Mouse (Mus musculus) left cerebral cortex, adult 2 months (tissue): ENCODE data around the gene Pcgf2. TPM values are rescaled to one million over a fixed set of nuclear protein-coding genes. Genes with fewer than 3 reads are reported as not detected.
A peak's percentile ranks its signal among the peaks of the same experiment; 100 is the strongest.
"Not testable (repeated sequence)": the region's sequence is repeated elsewhere in the genome, so short reads cannot be mapped to it uniquely, and the experiment has no call there.

ENCODE experiments used
- DNase-seq, 2 experiments: peaks; one replicate each; pipeline ENCODE4 v3.0.0; 2021 to 2022; ENCODE audit warnings: low spot score in 2 of 2, mixed read lengths in 1 of 2; ENCODE audit errors: extremely low spot score in 1 of 2
- H3K27ac ChIP-seq: fragments of 200-600 bp; 2 replicates; pipeline ENCODE4 v1.8.1; 2022
- H3K4me3 ChIP-seq: fragments of 200-600 bp; 2 replicates; pipeline ENCODE4 v1.8.1; 2022
- CTCF ChIP-seq: fragments of 200-600 bp; IDR thresholded peaks from 2 replicates; pipeline ENCODE4 v1.8.1; 2022; ENCODE audit warnings: antibody characterized with exemption, mild to moderate bottlenecking, moderate library complexity
- intact Hi-C: fragments of 180-260 bp; cut with DNase I; formaldehyde crosslinking; loops from one replicate; pipeline ENCODE4 v1.15.1; 2025
- microRNA-seq, 2 experiments: library from miRNA; unstranded; fragments of <30 nt; microRNA quantifications; one replicate each; pipeline ENCODE4 v1.2.0; 2021
- total RNA-seq, 2 experiments: library from RNA; stranded (reverse); gene quantifications; 2 replicates each; pipeline ENCODE4 v1.2.3; 2021

Pcgf2 gene
- total RNA-seq, 2 experiments from 2014 or later = 36.2 to 39.6 TPM

GRCm38 (mm10) chr11:97657184-97657945 lies 42.9 kb downstream of the Pcgf2 start:
- no peak overlapping the region for H3K27ac ChIP-seq
- no peak for DNase-seq
- no peak overlapping the region for H3K4me3 ChIP-seq
- intact Hi-C loops = no loop called here
- no peak for TF ChIP-seq CTCF

- no peak overlapping the region for H3K4me3 ChIP-seq
- no peak for TF ChIP-seq CTCF
- intact Hi-C loops = no loop called here
- DNase-seq = no peak
- no peak overlapping the region for H3K27ac ChIP-seq
Measured at GRCm38 (mm10) chr11:97656269-97656971, 43.9 kb downstream of the Pcgf2 start.

GRCm38 (mm10) chr11:97654210-97654609 lies 46.1 kb downstream of the Pcgf2 start:
- intact Hi-C loops = no loop called here

GRCm38 (mm10) chr11:97653376-97653775 lies 46.9 kb downstream of the Pcgf2 start:
- H3K27ac ChIP-seq, DNase-seq, H3K4me3 ChIP-seq, intact Hi-C loops: not testable (repeated sequence)

More at GRCm38 (mm10) chr11:97654210-97654609, 46.1 kb downstream of the Pcgf2 start:
- Histone ChIP-seq H3K4me3 (no peak overlapping the region), H3K27ac (no peak overlapping the region)
- no peak for DNase-seq
- TF ChIP-seq CTCF = no peak

GRCm38 (mm10) chr11:97650341-97650740 lies 50.0 kb downstream of the Pcgf2 start:
- no peak for TF ChIP-seq CTCF
- Histone ChIP-seq H3K27ac (no peak overlapping the region), H3K4me3 (no peak overlapping the region)
- intact Hi-C loops = no loop called here
- no peak for DNase-seq

GRCm38 (mm10) chr11:97648541-97648940 lies 51.8 kb downstream of the Pcgf2 start:
- H3K4me3 ChIP-seq, intact Hi-C loops, DNase-seq, H3K27ac ChIP-seq: not testable (repeated sequence)

- DNase-seq = peak in 1 of 2 experiments; percentile 58
- Histone ChIP-seq H3K27ac (no peak overlapping the region), H3K4me3 (no peak overlapping the region)
- peak; percentile 76 for TF ChIP-seq CTCF
- intact Hi-C loops = loop anchor here (1.0 kb wide), 1 partner anchor 45 kb away; no protein-coding TSS in a partner anchor
Measured at GRCm38 (mm10) chr11:97644834-97645233, 55.5 kb downstream of the Pcgf2 start.

GRCm38 (mm10) chr11:97643380-97644055 lies 56.8 kb downstream of the Pcgf2 start:
- no peak overlapping the region for H3K27ac ChIP-seq
- no peak for TF ChIP-seq CTCF
- no peak for DNase-seq
- intact Hi-C loops = no loop called here
- no peak overlapping the region for H3K4me3 ChIP-seq

GRCm38 (mm10) chr11:97642746-97643145 lies 57.6 kb downstream of the Pcgf2 start:
- no peak overlapping the region for H3K4me3 ChIP-seq
- H3K27ac ChIP-seq = peak overlapping the region; percentile 95
- TF ChIP-seq CTCF = peak; percentile 35
- intact Hi-C loops = no loop called here
- no peak for DNase-seq

- peak overlapping the region; percentile 95 for H3K27ac ChIP-seq
- no peak for TF ChIP-seq CTCF
- intact Hi-C loops = no loop called here
- peak; percentile 59 to 78 for DNase-seq
- H3K4me3 ChIP-seq = no peak overlapping the region
Measured at GRCm38 (mm10) chr11:97641668-97642067, 58.6 kb downstream of the Pcgf2 start.

Small RNAs within 50 kb of the gene (microRNA-seq; reads per million reads assigned to microRNA genes)
- gene Gm24158 (0 to 0.49 reads per million in 2 experiments), gene Mir6927 (0 to 0.73 reads per million in 2 experiments), gene Mir8102 (0 to 0.24 reads per million in 2 experiments)

Other genes with a start within 250 kb of the Pcgf2 start
- not detected for gene 4933428G20Rik, start 200.2 kb downstream of the Pcgf2 start, total RNA-seq
- gene Srcin1, start 124.3 kb downstream of the Pcgf2 start, total RNA-seq = 100 to 1,000 TPM; 308 to 318 TPM
- 100 to 1,000 TPM in 1 of 2 experiments, 10 to 100 TPM in 1; 99.9 to 107 TPM for gene Epop, start 70.8 kb downstream of the Pcgf2 start, total RNA-seq
- 100 to 1,000 TPM; 143 to 147 TPM for gene Mllt6, start 37.1 kb downstream of the Pcgf2 start, total RNA-seq
- 10 to 100 TPM; 47.7 to 57.6 TPM for gene Cisd3, start 14.7 kb downstream of the Pcgf2 start, total RNA-seq
- 100 to 1,000 TPM; 113 to 123 TPM for gene Psmb3, start 2.9 kb upstream of the Pcgf2 start, total RNA-seq
- 100 to 1,000 TPM; 114 to 117 TPM for gene Pip4k2b, start 44.2 kb upstream of the Pcgf2 start, total RNA-seq
- gene Cwc25, start 66.1 kb upstream of the Pcgf2 start, total RNA-seq = 10 to 100 TPM; 19.5 to 21.3 TPM
- 1 to 10 TPM in 1 of 2 experiments, not detected in 1; 1.0 TPM for gene 1700001P01Rik, start 75.4 kb upstream of the Pcgf2 start, total RNA-seq
- gene Rpl23, start 81.9 kb upstream of the Pcgf2 start, total RNA-seq = 100 to 1,000 TPM; 326 to 327 TPM
- 100 to 1,000 TPM; 174 to 191 TPM for gene Lasp1, start 98.5 kb upstream of the Pcgf2 start, total RNA-seq
- 10 to 100 TPM; 77.6 to 78.9 TPM for gene B230217C12Rik, start 140.3 kb upstream of the Pcgf2 start, total RNA-seq
- gene Fbxo47, start 183.7 kb upstream of the Pcgf2 start, total RNA-seq = 1 to 10 TPM; 2.8 to 2.9 TPM